Mouse (Mus musculus): ENCODE data around the gene Zbtb3.

DNA sequence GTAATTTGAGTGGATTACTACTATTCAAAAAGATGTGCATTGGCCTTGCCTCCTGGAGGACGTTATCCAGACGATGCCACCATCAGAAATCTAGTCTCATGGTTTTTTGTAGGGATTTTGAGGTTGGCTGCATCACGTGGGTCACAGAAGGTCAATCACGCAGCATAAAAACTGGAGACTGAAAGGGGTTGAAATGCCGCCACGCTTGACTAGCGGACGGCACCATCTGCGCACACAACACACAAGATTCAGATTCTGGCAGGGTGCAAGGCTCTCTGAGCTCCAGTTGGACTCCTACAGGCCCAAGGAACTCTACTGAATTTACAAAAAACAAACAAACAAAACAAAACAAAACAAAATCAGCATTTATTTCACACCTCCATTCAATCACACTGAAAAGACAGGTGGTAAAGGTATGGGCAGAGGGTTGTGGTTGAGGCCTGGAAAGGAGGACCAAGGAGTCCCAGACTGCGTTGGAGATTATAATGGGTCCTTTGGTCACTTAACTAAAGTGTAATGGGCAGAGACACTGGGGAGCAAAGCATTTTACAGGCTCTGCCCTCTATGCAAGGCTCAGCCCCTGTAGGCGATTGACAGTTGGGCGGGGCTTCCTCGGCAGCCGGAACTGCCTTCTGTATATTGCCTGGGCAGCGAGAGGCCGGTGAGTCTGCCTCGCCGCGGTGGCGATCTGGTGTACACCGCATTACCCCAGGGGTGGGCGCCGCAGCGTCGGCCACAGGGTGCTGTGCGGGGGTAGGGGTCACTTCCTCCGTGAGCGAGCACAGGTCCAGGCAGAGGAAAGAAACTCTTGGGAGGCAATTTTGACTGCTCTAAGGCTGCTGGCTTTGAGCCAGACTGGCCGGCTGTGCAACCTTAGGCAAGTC, 37.8 kb downstream of the Zbtb3 start:
- no peak for TF ChIP-seq CTCF (IDR thresholded peaks at IDR 0.05; ENCODE audit: low read depth, low read length)
- TF ChIP-seq POLR2A (IDR thresholded peaks at IDR 0.05; ENCODE audit: insufficient read depth, low read length): peak; percentile 16
